Mouse (Mus musculus) forelimb bud, embryonic 11.5 days (tissue): ENCODE results near the gene Wdr6.
A peak's percentile ranks its signal among the peaks of the same experiment; 100 is the strongest.

Experiments used
- DNase-seq: peaks from one replicate; pipeline ENCODE4 v3.0.0-alpha.2; 2012; ENCODE audit warnings: low read depth, low spot score

Gene Wdr6

DNA sequence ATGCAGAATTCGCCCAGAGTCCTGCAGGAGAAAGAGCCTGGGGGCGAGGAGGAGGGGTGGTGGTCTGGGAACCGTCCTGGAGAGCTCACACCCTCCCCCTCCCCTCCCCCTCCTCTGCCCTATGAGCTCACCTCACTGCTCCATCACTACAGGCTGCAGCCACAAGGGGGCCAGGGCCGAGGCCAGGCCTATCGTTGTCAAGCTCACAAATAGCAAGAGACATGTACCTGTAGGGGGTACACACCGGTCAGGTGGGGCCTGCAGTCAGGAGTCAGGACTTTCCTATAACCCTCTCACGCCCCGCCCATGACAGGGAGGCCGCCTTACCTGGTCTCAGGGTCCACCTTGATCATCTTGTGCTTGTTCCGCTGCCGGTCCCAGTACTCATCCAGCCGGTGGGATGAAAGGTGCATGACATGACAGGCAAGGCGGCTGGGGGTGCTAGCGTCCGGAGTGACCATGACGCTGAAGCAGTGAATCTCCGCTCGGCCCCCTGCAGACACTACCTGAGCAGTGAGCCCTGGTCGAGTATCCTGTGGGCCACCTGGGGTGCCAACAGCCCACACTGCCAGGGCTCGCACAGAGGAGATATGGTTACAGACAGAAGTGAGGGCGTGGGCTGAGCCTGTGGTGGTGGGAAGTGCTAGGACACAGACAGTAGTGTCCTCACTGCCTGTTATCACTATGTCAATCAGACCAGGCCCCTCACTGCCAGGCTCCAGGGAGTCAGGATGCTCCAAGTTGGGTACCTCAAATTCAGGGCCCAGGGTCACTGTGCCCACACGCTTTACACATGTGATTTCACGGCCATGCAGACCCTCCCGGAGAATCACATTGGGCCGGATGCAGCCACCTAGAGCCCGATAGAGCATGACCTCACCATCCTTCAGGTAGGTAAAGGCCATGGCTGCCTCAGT, 4.5 kb downstream of the Wdr6 start:
- peak; percentile 72 for DNase-seq

DNA sequence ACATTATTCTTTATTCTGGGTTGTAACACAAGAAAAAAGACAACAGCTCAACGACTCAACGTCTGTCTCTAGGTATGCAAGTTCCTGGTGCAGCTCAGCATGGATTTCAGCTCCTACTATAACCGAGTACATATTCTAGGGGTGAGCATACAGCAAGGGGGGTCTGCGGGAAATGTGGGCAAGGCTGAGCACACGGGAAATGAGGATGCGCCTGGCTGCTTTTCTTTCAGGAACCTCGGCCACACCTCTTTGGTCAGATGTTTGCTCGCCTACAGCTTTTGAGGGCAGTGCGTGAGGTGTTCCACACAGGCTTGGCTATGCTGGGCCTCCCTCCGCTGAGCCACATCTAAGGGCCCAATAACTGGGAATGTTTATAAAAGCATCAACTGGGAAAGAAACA, 6.2 kb downstream of the Wdr6 start:
- no peak for DNase-seq

DNA sequence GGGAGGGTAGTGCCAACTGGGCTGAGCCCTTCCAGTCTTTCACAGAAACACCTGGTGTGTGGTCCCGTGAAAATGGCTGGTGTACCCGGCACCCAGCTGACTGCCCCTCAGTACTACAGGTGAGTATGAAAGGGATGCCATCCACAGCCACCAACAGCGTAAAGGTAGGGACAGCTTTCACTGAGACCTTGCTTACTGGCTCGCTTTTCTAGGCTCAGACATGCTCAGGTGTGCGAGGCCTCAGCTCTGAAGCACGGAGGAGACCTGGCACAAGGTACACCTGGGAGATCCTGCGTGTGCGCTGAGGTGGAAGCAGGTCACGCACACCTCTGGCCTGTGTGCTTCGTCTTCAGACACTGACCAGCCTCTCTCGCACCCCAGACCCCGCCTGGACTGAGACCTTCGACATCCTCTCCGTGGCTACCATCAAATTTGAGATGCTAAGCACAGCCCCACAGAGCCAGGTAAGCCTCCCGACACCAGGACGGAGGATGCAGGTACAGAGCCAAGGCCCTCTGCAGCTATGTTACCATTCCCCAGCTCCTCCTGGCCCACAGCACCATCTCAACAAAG, 7.1 kb downstream of the Wdr6 start:
- DNase-seq, result no peak

DNA sequence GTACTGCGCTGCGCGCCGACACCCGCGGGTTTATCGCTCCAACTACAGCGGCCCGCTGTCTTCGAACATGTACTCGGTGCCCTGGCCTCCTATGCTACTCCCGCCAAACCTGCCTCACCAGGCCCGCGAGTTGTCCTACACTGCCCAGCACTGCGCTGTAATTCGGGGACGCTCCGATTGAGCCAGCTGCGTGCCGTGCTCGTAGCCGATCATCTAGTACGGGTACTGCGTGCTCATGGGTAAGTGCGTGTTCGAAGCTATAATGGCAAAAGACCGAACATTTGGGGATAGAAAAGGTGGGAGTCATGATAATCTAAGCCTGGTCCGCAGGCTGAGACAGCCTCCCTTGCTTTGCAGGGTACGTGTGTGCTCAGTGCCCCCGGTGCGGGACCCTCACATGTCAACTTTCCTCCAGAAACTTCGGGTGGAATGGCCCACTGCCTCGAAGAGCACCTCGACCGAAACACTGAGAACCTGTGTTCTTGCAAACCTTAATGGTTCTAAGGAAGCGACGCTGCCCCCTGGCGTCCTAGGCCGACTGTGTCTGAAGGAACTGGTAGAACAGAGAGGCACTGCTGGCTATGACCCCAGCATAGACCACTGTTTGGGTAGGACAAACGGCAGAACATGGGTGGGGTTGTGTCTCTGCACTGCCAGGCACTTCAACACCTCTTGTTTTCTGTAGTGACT, 8.2 kb downstream of the Wdr6 start:
- peak; percentile 77 for DNase-seq

DNA sequence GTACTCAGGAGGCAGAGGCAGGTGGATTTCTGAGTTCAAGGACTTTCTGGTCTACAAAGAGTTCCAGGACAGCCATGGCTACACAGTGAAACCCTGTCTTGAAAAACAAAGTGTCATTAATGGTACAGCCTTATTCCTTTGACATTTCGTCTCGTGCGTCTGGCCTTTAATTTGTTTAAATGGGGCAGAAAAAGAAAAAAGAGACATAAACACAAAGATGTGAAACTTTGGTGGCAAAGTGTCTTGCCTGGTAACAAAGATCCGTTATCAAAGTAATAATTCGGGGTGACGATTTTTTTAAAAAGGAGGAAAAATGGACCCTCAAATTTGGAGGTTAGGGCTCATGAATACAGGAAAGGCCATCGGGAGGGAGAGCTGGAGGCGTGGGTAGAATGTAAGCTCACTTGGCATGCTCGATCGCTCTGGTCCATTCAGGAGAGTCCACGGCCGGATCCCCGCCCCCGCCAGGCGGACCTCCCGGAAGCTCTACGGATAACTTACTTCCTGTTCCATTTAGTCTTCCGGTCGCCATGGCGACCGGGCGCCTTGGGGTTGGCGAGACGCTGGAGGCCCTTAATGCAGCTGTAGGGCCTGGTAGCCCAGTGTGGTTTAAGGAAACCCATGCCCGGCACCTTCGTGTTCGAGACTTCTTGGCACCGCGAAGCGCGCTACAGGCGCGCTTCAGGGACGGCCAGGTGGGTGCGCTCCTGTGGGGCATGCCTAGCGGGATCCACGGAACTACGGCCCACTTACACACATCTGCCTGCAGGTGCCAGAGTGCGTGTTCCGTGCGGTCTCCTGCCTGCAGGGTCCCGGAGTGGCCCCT, 8.9 kb downstream of the Wdr6 start, which contains the start of gene Dalrd3:
Gene Dalrd3, plus strand, starts transcription at position 506 of the 826 bp plus-strand sequence.
- peak; percentile 95 for DNase-seq

DNA sequence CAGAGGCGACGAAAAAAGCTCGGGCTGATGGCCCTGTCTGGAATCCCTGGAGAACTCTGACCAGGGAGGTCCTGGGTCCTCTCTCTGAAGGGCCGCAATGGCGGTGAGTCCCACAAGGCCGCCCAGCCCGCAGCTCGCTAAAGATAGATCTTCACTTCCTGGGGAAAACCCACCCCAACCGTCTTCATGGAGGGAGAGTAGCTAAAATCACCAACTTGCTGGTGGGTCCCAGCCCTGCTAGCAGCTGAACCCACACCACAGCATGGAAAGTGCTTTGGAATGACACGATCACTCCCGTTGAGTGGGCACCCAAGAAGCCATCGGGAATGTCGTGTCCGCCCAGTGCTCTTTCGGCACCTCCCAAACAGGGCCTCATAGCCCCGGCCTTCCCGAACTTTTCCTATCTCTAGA, 10.0 kb downstream of the Wdr6 start:
- DNase-seq, result no peak

DNA sequence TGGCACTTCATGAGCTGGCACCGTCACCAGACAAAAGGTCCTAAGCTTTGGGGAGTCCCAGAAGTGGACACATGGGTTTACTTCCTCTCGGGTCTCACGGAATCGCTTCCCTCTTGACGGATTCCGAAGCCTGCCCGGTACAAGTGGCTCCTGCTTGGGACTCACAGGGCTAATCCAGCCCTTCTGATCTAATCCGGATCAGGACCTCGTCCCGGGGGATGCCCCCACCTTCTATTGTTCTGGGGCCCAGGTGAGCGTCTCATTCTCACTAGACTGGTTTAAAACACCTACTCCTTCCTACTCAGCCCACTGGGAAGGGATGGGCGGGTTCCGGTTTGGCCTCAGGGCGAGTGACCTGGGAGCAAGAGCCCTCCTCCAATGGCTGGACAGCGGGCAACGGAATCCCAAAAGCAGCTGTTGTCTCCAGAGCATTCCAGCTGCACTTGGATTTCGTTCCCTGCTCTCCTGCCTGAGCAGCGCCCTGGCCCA, 10.6 kb downstream of the Wdr6 start:
- DNase-seq, result no peak

DNA sequence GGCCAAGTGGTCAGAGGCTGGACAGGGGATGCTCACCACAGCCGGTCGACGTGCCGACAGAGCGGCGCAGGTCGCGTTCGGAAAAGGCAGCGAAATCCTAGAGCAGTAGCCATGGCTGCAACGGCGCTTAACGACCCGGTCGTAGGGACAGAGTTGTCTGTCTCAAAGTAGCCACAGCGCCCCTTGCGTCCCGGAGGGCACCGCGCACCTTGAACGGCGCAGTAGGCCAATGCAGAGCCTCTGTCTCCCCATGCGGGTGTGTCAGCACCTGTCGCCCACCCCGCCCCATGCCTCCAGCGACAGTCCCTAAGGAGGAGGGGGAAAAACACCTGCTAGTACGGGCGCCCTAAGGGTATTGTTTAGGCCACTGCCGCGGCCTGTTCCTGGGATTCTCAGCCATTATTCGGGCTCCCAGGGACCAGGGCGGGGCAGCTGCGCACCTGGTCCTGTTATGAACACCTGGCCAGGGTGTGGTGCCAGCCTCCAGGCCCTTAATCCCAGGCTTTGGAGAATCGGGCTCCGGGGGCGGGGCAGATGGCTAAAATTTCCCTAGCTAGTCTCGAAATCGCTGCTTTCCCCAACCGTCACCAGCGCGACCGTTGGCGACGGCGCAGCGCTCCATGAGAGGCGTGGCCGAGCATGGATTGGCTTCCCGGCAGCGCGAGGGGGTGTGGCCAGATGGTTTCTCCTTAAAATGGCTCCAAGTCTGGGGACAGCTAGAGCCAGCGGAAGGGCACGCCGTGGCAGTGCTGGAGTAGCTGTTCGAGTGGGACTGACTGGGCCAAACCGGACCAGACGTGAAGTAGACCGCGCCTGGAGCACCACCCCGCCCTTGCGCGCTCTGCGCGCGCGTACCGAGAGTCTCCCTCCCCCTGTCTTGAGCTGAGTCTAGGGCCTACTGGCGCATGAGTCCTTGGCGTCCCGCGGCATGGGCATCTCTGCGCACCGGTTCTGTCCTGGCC, 11.4 kb downstream of the Wdr6 start, which contains the start of gene Ndufaf3:
Gene Ndufaf3, minus strand, starts transcription at position 620 of the 962 bp plus-strand sequence.
- peak; percentile 94 for DNase-seq

DNA sequence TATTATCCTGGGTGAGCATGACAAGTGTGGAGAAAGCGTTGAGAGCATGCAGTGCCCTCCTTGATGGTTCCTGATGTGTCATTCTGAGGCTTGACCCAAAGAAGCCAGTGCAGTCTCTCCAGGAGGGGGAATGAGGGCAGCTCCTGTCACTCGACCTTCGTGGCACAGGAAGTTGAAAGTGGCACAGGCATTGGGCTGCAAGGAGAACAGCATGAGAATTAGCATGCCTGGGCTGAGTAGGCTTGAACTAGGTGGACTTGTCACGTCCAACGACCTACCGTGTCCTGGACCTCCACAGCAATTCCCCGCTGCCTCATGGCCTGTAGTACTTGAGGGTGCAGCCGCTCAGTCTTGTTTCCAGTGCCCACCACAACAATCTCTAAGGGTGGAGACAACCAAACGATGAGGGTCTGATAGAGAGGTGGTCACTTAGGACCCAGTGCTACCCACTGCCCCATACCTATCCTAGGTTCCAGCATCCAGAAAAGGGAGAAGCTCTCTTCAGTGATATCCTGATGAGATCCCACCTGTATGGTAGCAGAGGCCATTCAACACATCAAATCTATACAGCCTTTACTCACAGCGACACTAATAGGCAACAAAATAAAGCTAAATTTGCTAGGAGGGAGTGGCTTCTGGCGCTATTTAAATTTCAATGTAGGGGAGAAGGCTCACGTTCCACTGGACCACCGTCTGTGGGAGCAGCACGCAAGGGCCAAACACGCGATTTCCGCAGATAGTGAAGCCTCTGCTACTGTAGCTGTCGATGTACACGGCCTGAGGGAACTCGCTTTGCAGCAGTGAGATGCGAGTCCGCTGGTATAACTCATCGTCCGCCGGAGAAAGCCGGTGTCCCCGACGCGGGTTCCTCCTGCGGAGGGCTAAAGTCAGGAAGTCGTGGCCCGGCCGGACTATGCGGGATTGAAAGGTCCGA, 12.4 kb downstream of the Wdr6 start:
- DNase-seq, result no peak

DNA sequence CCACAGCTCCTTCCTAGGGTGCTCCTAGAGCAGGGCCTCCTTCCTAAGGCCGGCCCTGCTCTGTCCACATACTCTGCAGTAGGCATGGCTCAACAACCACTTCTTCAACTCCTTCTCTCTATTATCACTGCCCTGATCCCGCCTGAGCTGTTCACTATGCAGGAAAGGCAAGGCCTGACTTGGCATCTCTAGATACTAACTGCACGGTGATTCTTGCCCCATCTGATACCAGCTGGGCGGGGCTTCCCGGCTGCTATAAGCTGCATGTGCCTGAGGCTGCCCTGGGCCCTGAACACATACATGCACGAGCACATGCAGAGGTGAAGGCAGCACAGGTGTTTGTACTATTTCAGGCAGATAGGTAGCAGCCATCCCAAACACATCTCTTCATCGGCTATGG, 14.4 kb downstream of the Wdr6 start:
- no peak for DNase-seq

DNA sequence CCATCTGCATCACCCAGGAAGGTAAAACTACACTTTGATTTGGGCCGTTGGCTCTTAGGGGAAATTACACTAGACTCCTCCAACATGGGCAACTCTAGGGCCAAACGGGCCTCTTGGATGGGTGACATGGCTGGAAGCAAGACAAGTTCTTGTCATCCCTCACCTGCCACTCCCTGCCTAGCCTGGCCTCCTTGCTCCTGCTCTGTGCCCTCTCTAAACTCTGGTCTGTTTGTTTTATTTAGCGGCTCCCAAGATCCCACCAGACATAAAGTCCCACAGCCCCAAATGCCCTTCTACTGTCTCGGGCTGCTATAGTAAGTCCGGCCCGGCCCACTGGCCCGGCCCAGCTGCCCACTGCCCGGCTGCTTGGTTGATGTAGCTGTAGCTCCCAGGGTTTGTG, 14.9 kb downstream of the Wdr6 start:
- DNase-seq, result no peak

DNA sequence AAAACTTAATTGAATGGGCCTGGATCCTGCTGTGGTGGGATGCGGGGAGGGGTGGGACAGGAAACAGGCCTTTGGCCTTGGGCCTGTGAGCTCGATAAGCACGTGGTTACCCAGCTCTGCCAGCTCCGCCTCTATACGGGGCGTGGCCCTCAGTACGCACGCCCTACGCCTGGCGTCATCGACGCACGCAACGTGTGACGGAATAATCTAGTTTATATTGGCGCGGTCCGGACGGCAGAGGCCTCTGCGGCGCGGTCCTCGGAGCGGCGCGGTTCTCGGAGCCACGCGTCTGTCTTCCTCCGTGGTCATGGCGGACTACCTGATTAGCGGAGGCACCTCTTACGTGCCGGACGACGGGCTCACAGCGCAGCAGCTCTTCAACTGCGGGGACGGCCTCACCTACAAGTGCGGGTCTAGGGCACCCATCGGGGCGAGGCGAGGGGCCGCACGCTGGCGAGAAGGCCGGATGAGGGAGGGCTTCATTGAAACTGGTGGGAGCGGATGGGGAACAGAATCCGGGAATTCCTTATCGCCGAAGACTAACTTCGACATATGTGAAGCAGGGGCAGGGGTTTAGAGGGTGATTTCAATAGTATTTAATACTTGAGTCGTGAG, 18.2 kb downstream of the Wdr6 start, which contains the start of gene Impdh2:
Gene Impdh2, plus strand, starts transcription at position 60 of the 615 bp plus-strand sequence.
- peak; percentile 99 for DNase-seq

DNA sequence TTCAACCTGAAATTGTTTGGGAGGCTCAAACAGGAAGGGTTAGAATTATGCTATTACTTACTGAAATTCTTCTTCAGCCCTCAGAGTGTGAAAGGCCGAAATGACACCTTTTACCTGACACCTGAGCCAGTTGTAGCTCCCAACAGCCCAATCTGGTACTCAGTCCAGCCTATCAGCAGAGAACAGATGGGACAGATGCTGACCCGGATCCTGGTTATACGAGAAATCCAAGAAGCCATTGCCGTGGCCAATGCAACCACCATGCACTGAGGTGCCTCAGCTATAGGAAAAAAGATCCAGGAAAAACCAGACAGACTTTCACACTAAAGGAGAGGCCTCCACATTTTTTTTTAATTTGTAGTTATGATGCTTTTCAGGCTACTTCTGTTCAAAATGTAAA, 19.4 kb downstream of the Wdr6 start:
- DNase-seq, result no peak

DNA sequence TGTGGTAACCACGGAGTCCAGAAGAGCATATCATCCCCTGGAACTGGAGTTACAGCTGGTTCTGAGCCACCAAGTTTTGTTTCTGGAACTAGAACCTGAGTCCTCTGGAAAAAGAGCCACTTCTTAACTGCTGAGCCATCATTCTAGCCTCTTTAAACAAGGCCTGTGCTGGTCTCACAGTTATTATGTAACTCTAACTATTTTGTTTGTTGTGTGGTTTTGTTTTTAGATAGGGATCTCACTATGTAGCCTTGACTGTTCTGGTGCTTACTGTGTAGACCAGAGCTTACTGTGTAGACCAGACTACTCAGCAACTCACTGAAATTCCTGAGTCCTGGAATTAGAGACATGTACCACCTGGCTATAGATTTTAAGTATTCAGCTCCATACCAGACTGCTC, 31.7 kb downstream of the Wdr6 start:
- DNase-seq, result no peak

DNA sequence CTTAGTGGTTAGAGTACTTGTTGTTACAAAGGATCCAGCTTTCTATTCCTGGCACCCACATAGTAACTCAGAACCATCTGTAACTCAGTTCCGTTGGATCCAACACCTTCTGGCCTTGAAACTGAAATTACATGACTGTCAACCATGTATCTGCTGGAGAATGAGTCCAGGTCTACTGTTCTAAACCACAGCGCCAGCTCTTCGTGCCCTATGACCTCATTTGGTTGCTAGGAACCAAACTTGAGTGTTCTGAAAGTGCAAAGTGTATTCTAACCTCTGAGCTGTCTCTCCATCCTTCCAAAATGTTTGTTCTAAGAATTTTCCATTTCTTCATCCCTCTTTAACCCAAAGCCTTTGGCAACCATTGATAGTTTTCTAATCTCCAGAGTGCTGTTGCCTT, 32.6 kb downstream of the Wdr6 start:
- DNase-seq, result no peak

DNA sequence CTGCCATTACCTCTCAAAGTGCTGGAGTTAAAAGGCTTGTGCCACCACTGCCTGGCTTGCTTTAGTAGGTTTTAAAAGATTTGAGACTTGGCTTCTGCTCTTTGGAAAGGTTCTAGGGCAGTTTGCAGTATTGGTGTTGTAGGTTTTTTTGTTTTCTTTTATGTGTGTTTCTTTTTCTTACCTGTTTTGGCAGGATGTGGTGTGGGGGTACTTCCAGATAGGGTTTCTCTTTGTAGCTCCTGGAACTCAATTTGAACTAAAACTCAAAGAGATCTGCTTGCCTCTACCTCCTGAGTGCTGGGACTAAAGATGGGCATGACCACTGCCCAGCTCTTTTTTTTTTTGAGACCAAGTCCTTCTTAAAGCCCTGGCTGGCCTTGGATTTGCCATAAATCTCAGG, 37.7 kb downstream of the Wdr6 start:
- DNase-seq, result no peak

DNA sequence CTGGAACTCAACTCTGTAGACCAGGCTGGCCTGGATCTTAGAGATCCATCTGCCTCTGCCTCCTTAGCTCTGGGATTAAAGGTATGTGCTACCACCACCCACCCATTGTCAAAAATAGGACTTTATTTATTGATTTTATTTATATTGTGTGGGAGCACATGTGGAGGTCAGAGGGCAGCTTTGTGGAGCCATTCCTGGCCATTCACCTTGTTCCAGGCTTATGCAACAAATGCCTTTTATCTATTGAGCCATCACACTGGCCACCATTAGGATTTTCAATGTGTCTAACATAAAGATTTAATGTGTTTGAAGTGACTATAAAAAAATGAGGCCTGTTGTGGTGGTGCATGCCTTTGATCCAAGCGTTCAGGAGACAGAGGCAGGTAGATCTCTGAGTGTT, 47.0 kb downstream of the Wdr6 start:
- DNase-seq, result no peak

DNA sequence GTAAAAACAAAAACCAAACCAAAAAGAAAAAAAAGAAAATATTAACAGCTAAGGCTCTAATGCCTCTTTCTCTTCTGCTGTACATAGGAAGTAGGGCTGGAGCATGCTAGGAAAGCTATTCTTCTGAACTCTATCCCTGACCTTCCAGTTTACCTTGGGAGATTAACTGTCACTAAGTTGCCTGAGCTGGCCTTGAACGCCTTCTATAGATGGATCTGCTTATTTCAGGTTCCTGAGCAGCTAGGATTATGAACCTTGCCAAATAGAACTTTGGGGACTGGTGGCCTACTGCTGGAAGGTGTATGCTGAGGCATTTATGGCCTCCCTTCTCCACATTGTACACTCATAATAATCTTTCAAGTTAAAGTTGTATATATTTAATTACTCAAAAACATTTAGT, 47.6 kb downstream of the Wdr6 start:
- no peak for DNase-seq

DNA sequence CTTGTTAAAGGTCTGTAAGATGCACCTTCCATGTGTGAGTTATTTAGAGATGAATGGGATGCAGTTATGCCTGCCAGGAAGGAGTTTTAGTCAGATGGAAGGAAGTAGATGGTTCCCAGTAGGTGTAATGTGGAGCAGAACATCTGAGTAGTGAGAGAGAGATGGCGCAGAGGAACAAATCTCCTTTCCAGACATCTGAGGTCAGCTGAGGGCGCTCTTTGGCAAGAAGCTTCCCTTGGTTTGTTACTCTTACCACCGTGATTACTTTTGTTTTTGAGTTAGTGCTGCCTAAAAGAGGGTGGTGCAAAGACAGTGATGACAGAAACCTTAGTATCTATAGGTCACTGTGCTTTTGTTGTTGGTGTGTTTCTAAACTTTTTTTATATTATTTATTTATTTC, 53.1 kb downstream of the Wdr6 start:
- DNase-seq, result no peak
